Mouse (Mus musculus) cerebellum, adult 2 months (tissue): ENCODE results near the gene Grem1. TPM values are rescaled to one million over a fixed set of nuclear protein-coding genes. Genes with fewer than 3 reads are reported as not detected.

Experiments used
- DNase-seq, 2 experiments: peaks; one replicate each; pipeline ENCODE4 v3.0.0; 2021
- H3K27ac ChIP-seq: fragments of 200-500 bp; 2 replicates; pipeline ENCODE4 v1.5.1; 2012; ENCODE audit warnings: low read length, control low read depth, inconsistent platforms; ENCODE audit not compliant: insufficient read depth
- H3K27me3 ChIP-seq: fragments of 200-500 bp; 2 replicates; pipeline ENCODE4 v1.6.1; 2012; ENCODE audit warnings: inconsistent platforms, mild to moderate bottlenecking, low read length, moderate library complexity; ENCODE audit not compliant: control insufficient read depth, insufficient read depth
- H3K4me1 ChIP-seq: fragments of 200-500 bp; 2 replicates; pipeline ENCODE4 v1.6.1; 2011; ENCODE audit warnings: low read length; ENCODE audit not compliant: control insufficient read depth, insufficient read depth
- H3K4me3 ChIP-seq: fragments of 200-500 bp; replicated peaks from 2 replicates; pipeline ENCODE3; 2011; ENCODE audit warnings: mild to moderate bottlenecking, low read depth, low read length, control low read depth; ENCODE audit not compliant: insufficient read depth
- CTCF ChIP-seq: fragments of 200-500 bp; IDR thresholded peaks from 2 replicates; pipeline ENCODE4 v1.5.1; 2011; ENCODE audit warnings: low read depth, mild to moderate bottlenecking, control low read depth, low read length, moderate library complexity, borderline replicate concordance; ENCODE audit not compliant: insufficient read depth
- POLR2A ChIP-seq: fragments of 200-500 bp; IDR thresholded peaks from 2 replicates; pipeline ENCODE4 v1.6.1; 2011; ENCODE audit warnings: low read length, control low read depth, borderline replicate concordance; ENCODE audit not compliant: insufficient read depth
- WGBS: fragments of 180-500 bp; shearing (Covaris S2); methylation state at CpG from one replicate; pipeline ENCODE4 v1.1.7; 2018; 5-methylcytosine and 5-hydroxymethylcytosine counted together
- polyA plus RNA-seq: library from polyadenylated mRNA; depleted of rRNA; stranded (reverse); fragments of >200 nt; gene quantifications from 2 replicates; pipeline ENCODE4 v1.2.3, GENCODE M21; 2012; rRNA removed

Gene Grem1
- 1.4 and 1.5 TPM in 2 replicates for polyA plus RNA-seq

GRCm38 (mm10) chr2:113758311-113759161 lies at the start of gene Grem1:
Gene Grem1, minus strand, starts transcription at chr2:113758646.
- Histone ChIP-seq H3K27me3 (no peaks in the 10 kb centered on the region; the same call in 1 of the 2 replicates), H3K4me1 (no peaks in the 10 kb centered on the region), H3K27ac (no peak within 1 kb of the TSS), H3K4me3 (peak within 1 kb of the TSS; percentile 21)
- TF ChIP-seq POLR2A, result no peak
- TF ChIP-seq CTCF, result no peak
- DNase-seq, result peak in 1 of 2 experiments; percentile 30
- under 1% methylated on average over 64 of the region's 64 CpGs for WGBS

- H3K4me1 ChIP-seq, result peaks cover 29% of the 10 kb centered on the region
Measured at GRCm38 (mm10) chr2:113807640-113808039, 49.2 kb upstream of the Grem1 start.

GRCm38 (mm10) chr2:113806851-113807577 lies 48.6 kb upstream of the Grem1 start:
- TF ChIP-seq CTCF, result no peak
- TF ChIP-seq POLR2A, result no peak
- Histone ChIP-seq H3K27ac (peak overlapping the region; percentile 62), H3K4me1 (peaks cover 29% of the 10 kb centered on the region), H3K4me3 (no peak overlapping the region), H3K27me3 (no peaks in the 10 kb centered on the region)
- peak; percentile 59 to 74 for DNase-seq
- WGBS, result 13% methylated on average over 10 of the region's 10 CpGs

More at GRCm38 (mm10) chr2:113807640-113808039, 49.2 kb upstream of the Grem1 start:
- no peak overlapping the region for H3K27ac ChIP-seq
- TF ChIP-seq POLR2A, result no peak
- TF ChIP-seq CTCF, result peak; percentile 69; the same call in 1 of the 2 replicates
- WGBS, result 45% methylated on average over 9 of the region's 9 CpGs
- H3K27me3 ChIP-seq, result no peaks in the 10 kb centered on the region
- no peak overlapping the region for H3K4me3 ChIP-seq
- DNase-seq, result peak; percentile 60 to 73

GRCm38 (mm10) chr2:113805765-113806164 lies 47.3 kb upstream of the Grem1 start:
- DNase-seq, result peak in 1 of 2 experiments; percentile 5
- WGBS, result 72% methylated on average over 4 of the region's 4 CpGs

DNA sequence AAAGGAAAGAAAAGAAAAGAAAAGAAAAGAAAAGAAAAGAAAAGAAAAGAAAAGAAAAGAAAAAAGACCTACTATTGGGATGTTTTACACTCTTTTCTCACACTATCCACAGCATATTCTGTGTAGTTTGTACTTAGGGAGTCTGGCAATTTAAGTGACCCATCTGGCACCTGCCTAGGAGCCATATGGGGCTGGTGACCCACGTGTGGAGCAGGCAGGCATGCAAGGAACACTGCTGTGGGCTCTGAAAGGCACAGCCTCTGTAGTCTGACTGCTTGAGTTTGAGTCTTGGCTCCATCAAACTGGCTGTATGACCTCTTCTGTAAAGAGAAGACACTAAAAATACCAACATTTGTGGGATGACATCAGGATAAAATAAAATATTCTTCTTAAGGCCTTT lies 45.3 kb upstream of the Grem1 start:
- peaks cover 29% of the 10 kb centered on the region for H3K4me1 ChIP-seq
- WGBS, result 3% methylated on average over 1 of the region's 1 CpGs
- peak; percentile 69 to 82 for DNase-seq
- H3K27ac ChIP-seq, result no peak overlapping the region
- no peak overlapping the region for H3K4me3 ChIP-seq
- H3K27me3 ChIP-seq, result no peaks in the 10 kb centered on the region
- TF ChIP-seq POLR2A, result no peak
- TF ChIP-seq CTCF, result no peak

More at GRCm38 (mm10) chr2:113805765-113806164, 47.3 kb upstream of the Grem1 start:
- Histone ChIP-seq H3K27me3 (no peaks in the 10 kb centered on the region), H3K27ac (no peak overlapping the region), H3K4me3 (no peak overlapping the region), H3K4me1 (peaks cover 29% of the 10 kb centered on the region)
- TF ChIP-seq CTCF, result no peak

DNA sequence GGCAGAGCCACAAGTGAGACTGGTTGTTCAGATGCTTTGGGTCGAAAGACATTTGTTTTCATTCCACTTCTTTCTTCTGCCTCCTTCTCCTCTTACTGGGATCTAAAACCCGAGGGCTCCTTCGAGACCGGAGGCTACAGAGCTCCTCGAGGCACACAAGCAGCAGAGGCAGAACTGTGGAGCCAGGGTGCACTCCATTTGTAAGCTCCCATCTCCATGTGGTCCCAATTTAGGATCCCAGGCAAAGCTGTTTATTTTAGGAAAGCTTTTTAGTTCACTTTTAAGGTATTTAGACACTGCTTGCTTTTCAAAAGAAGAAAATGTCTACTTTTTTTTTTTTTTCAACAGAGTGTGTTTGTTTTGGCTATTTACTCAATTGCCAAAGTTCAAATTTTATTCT lies 42.4 kb upstream of the Grem1 start:
- peaks cover 16% of the 10 kb centered on the region for H3K4me1 ChIP-seq
- H3K4me3 ChIP-seq, result no peak overlapping the region
- no peaks in the 10 kb centered on the region for H3K27me3 ChIP-seq
- TF ChIP-seq CTCF, result no peak
- H3K27ac ChIP-seq, result no peak overlapping the region
- 92% methylated on average over 5 of the region's 5 CpGs for WGBS
- no peak for DNase-seq

GRCm38 (mm10) chr2:113798605-113799004 lies 40.2 kb upstream of the Grem1 start:
- H3K4me3 ChIP-seq, result no peak overlapping the region
- 42% methylated on average over 13 of the region's 13 CpGs for WGBS
- TF ChIP-seq CTCF (no peak), POLR2A (no peak)
- H3K27me3 ChIP-seq, result no peaks in the 10 kb centered on the region
- DNase-seq, result no peak
- peaks cover 5% of the 10 kb centered on the region; the same call in 1 of the 2 replicates for H3K4me1 ChIP-seq
- no peak overlapping the region for H3K27ac ChIP-seq

- 59% methylated on average over 4 of the region's 4 CpGs for WGBS
- no peak for TF ChIP-seq CTCF
- no peak for TF ChIP-seq POLR2A
Measured at GRCm38 (mm10) chr2:113795186-113795585, 36.7 kb upstream of the Grem1 start.

More at GRCm38 (mm10) chr2:113795186-113795585, 36.7 kb upstream of the Grem1 start:
- no peaks in the 10 kb centered on the region for H3K27me3 ChIP-seq
- H3K4me1 ChIP-seq, result no peaks in the 10 kb centered on the region
- no peak overlapping the region for H3K4me3 ChIP-seq
- no peak for DNase-seq
- H3K27ac ChIP-seq, result no peak overlapping the region
